Mouse (Mus musculus) heart, adult 8-10 months (tissue): ENCODE results near the gene Bloc1s4. TPM values are rescaled to one million over a fixed set of nuclear protein-coding genes. Genes with fewer than 3 reads are reported as not detected.
A peak's percentile ranks its signal among the peaks of the same experiment; 100 is the strongest.

ENCODE experiments used
- DNase-seq: peaks from one replicate; pipeline ENCODE4 v3.0.0; 2022; ENCODE audit warnings: low spot score
- total RNA-seq, 4 experiments: library from RNA; stranded (reverse); gene quantifications; 2 replicates each; pipeline ENCODE4 v1.2.4; 2022

The Bloc1s4 gene
- total RNA-seq, 4 experiments from 2014 or later, result 10.6 to 11.4 (median 11.3) TPM

DNA sequence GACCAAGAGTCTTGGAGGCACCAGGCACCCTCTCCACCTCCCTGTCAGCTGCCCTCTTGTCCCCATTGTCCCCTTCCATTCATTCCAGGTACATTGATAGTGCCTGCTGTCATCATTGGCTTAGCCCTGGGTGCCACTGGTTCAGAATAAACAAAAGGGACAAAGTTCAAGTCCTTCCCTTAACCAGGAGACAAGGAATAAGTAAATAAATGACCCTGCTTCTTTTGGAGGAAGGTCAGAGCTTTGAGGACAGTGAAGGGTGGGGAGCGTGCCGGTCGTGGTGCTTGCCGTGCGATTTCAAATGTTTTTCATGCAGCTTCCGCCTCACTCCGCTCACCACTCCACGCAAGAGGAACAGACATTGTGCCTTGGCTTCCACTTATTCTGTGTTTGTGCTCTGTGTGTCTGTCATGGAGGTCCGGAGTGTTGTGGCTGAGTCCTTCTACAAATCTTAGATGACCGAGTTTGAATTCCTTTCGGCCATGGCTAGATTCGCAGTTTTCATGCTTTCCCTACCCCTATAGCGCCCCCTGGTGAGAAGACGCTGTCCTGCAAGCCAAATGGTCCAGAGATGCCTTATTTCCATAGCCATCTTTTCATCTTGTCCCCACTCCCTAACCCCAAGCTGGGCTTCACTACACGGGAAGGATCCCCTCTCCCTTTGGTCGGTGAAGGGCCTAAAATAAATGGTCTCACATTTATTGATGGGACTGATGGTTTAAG, 6.2 kb downstream of the Bloc1s4 start:
- peak; percentile 87 for DNase-seq

DNA sequence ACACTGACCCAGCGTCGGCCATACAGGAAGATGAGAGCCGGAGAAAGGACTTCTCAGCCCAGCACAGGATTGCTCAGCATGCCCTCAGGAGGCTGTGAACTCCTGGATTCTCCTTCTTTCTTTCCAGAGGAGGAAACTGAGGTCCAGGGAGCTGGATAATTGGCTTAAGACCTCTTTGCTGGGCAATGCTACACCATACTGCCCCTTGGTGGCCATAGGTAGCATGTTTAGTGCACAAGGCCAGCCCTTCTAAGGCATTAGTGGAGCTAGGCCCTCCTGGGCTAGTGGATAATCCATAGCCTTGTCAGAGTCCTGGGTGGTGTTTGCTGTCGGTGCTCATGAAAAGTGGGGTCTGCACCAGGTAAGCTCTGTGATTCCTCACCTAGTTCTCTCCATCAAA, 8.6 kb downstream of the Bloc1s4 start:
- no peak for DNase-seq

DNA sequence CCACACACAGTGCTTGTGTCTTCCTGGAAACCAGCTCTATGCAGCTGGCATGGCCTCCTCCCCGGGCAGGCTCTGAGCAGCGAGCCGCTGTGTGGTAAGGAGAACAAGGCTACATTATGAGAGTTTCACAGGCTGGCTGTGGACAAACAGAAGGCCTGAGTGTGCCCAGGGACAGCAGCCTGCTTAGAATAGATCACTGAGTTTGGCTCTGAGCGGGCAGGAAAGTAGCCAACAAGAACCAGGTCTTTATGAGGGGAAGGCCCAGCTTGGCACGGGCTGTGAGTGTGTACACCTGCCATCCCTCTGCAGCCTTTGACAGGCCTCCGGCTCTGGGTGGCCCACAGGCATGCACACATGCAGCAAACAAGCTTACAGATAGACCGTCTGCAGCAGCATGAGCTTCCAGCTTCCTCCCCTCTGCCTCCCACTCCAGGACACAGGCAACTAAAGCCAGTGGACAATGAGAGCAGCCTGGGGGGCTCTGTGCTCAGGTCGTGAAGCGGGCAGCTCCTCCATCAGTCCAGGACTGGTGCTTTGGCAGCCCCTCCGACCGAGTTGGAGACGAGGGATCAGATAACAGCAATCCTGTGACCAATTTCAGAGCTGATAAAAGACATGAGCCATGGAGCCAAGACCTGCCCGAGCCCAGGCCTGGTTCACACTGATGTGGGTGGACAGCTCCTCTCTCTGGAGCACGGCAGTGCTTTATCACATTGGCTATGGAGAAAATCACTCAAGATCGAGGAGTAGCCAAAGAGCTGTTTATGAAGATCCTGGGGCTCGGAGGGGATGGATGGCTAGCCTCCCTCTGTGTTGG, 9.4 kb downstream of the Bloc1s4 start:
- DNase-seq, result peak; percentile 46

DNA sequence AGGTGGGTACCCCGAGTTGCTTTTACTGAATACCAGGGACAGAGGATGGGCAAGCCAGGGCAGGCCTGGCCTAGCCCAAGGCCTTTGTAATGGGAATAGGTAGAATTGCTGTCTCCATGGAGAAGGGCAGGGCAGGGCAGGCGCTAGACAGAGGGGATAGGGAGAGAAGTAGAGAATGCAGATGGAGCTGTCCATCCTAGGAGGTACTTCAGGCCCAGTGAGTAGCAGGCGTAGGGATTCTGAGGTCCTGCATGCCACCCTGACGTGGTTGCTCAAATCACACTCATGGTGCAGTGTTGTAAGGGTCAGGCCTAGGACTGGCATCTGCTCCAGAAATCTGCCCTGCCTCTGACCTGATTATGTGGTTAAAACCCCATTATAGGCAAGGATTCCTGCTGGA, 10.7 kb downstream of the Bloc1s4 start:
- no peak for DNase-seq

DNA sequence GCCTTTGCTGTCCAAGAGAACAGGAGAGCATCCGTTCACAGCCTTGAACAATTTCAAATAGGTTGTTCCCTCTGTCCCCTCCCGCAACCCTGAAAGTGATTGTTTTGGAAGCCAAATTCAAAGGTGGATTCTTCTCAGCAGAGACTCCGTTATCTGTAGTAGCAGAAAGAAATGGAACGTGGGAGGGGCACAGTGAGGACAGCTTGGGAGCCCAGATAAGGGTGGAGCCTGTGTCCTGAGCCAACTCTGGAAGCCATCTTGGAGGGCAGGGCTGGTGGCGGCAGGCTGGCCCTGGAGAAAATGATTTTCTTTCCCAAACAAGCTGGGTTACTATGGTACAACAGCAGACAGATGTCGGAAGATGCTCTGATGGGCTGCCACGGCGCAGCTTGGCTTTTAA, 12.4 kb downstream of the Bloc1s4 start:
- no peak for DNase-seq

DNA sequence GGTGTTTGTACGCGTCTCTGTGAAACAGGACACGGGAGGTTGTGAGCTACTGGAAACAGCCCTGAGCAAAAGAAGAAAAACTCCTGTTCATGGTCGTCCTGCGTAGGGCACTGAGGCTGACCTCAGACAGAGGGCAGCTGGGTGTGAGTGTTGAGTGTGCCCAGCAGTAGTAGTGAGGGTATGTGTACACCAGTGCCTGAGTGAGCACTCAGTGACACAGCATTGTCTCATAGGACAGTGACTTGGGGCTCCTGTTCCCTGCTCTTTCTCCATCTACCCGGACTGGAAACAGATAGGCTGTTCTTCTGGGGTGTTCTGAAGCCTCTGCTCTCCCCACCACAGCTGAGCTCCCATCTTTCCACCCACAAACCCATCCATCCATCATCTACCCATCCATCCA, 13.3 kb downstream of the Bloc1s4 start:
- no peak for DNase-seq

DNA sequence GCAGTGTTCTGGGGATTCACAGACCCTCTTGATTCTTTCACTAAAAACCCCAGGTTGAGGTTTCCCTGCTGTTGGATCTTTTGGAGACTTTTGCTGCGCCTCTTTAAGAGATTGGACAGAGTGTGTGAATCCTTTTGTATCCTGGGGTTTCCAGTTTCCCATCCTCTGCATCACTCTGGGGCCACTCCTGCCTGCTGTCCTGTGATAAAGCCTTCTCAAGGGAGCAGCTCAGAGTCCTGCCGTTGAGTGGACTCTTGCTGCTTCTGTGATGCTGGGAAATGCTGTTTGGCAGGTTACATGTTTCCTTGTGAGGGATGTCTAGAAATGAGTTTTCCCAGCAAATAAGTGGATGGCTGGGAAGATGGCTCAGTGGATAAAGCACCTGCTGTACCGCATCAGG, 15.0 kb downstream of the Bloc1s4 start:
- DNase-seq, result no peak

DNA sequence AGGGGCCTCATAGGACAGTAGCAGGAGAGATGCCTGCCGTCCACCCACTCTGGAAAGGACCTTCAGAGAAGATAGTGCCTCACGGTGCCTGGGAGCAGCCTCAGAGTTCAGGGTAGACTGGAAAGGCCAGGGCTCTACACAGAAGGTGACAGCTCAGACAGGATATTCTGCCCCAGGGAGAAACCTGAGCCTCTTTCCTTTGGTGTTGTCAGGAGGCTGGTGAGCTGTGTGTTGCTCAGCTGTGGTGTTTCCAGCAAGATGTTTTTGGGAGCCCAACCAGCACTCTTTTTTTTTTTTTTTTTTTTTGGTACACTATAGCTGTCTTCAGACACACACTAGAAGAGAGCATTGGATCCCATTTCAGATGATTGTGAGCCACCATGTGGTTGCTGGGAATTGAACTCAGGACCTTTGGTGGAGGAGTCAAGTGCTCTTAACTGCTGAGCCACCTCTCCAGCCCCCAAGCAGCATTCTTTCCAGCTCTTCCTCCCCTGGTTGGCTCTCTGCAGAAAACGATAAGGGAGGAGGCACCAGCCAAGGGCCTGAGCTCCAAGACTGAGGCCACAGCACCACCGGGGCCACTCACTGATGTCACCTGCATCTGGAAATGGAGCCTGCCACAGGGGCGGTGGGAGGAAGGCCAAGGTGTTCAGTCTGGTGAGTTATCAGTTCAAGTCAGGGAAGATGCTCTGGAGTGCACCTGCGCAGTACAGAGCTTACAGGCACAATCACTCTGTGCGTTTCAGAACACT, 16.4 kb downstream of the Bloc1s4 start:
- DNase-seq, result no peak

DNA sequence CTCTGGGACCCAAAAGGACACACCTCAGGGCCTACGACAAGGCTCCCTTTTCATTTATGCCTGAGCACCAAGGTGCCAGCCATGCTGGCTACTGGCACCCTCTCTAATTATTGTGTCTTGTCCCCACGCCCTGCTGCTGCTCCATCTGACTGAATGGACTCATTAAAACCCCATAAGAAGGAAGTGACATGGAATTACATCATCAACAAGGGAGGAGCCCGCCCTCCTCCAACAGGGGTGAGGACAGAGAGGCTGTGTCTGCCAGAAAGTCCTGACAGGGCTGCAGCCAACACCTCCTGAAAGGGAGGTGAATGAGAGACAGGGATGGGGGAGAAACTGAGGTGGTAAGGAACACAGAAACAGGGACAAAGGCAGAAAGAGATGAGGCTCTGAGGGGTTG, 17.8 kb downstream of the Bloc1s4 start:
- no peak for DNase-seq

DNA sequence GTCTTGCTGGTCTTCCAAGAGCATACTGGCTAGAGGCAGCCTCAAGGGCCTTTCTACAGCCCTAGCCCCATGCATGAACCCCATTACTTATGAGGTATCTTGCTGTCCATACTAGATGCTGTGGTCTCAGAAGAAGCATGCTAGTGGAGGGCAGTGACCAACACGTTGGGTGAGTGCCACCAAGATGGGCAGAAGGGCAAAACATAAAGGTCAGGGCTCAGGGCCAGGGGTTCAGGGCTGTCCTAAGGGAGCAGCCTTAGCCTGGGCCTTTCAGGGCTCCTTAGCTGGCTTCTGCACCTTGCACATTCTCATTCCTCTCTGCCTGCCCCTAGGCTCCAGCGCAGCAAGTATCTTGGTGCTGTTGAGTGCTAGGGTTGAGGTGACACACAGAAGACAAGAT, 18.5 kb downstream of the Bloc1s4 start:
- no peak for DNase-seq

DNA sequence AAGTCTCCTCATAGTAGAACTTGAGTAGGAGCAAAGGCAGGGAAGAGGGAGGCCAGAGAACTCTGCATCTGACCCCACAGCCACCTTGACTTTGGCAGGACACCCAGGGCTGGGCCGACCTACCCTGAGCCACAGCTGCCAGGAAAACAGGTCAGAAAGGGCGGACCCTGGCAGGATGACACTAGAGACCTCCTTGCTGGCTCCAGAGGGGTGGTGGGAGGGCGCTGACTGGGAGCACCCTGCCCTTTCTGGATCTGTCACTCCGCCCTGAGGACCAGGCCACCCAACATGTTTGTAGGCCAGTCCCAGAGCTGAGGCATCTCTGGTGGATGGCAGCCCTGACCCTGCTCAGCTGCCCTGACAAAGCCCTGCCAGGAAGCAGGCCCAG, 19.4 kb downstream of the Bloc1s4 start:
- no peak for DNase-seq

DNA sequence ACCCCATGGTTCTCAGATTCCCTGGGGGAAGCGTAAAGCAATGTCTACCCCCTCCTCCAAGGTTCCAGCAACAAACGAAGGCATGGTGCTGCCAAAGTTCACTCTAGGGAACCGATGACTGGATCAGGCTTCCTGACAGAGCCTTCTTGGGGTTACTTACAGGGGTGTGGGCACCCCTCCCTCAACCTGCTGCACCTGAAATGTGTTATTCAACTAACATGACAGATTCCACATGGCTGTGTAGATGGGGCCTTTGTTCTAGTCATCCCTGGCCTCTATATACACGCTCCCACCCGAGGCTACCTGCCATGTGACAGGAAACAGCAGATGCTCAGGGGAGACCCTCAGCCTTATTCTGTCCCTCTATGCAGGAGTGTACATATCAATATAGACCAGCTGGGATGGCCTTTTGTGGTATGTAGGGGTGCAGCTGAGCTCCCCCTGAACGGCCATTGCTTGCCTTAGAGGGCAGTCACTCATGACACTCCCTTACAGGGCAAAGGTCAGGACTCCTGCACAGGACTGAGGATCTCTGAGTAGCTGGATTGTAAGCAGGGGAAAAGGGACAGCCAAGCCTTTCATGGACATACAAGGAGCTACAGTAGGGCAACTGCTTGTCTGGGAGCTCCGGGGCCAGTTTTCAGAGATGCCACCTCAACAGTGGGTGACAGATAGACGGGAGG, 19.9 kb downstream of the Bloc1s4 start:
- no peak for DNase-seq

DNA sequence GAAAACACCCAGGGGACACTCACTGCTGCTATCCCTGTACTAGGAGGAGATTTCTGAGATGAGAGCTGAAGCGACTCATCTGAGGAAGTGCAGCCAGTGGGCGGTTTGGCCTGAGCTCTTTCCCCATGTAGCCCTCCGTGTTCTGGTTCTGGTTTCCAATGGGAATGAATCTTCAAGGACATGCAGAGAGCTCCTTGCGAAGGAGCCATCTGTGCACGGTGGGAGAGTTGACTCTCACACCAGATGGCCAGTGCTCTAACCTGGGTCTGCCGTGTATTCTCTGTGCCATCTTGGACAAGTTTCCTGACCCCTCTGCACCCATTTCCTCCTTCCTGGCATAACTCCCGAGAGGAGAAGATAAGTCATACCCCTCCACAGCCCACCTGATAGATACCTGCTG, 20.7 kb downstream of the Bloc1s4 start:
- no peak for DNase-seq

DNA sequence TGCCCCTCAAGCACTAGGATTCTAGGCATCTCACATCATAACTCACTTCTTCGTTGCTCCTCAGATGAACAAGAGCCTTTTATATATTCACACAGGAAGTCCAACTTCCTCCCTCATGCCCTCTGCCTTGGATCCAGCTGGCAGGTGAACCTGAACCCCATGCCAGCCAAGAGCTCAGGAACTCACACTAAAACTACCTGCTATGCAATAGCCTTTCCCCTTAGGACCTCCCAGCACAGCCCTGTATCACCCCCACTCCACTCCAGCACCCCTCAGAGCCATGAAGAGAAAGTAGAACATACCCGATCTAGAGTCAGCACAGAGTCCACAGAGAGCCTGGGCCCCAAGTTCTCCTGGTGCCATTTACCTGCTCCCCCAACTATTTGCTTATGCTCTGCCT, 21.3 kb downstream of the Bloc1s4 start:
- DNase-seq, result no peak

DNA sequence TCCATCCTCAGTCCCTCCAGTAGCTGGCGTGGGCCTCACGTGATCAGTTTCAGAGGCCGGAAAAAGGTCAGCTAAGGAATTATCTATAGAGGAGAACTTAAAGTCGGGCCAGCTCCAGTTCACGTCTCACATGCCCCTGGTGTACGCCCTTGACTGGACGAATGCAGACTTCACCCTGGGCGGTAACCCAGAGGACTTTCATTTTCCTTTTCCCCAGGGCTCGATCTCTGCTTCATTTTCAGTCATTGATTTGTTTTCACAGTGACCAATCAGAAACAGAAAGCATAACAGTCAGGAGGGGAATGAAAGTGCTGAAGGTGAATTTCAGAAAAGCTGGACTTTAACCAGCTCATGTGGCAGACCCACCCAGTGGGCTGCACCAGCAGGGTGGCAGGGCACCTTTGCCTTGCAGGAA, 22.1 kb downstream of the Bloc1s4 start:
- DNase-seq, result peak; percentile 56

DNA sequence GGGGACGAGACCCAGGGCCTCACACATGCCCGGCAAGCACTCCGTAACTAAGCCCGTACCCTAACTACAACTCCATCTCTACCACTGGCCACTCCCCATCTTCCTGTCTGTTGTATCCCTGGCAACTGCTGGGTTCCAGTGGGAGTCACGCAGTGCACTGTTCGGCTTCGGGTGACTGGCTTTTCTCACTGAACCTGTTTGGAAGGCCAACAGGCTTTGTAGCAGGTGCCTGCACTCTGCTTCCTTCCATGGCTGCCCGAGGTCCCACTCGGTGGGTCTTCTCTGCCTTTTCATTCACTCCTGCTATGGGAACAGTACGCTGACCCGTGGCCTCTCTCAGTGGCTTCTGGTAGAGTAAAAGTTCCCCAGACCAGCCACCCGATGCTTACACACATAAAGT, 22.6 kb downstream of the Bloc1s4 start:
- no peak for DNase-seq

DNA sequence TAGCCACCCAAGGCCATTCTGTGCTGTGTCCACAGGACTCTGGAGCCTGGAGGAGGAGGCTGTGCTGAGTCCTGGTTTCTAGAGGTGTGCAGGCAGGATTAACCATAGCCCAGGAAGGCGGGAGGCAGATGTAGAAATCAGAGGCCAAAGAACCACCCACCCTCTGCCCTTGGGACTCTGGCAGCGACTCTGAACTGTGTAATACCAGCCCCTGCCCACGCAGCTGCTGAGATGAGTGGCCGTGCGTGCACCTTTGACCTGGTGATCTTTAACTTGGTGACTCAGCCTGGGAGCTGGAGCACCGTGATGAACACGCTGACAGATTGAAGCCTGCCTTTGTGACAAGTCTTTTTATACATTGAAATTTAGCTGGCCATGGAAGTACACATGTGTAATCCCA, 24.2 kb downstream of the Bloc1s4 start:
- DNase-seq, result no peak

DNA sequence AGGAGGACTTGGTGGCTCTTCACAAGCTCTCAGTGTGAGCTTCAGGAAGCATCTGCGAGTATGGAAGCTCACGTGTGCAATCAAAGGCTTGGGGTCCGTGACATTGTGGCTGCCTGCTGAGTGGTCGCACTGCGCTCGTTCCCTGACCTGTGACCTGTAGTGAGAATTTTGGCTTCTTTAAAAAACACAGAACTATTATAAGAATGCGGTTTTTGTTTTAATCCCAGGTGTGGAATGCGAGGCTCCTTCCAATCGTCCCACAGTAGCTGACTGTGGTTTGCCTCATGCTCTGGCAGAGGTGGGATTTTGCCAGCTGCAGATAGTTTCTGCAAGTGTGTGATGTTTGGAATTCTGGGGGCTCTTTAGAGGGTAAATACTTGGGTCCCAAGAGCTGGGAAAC, 25.1 kb downstream of the Bloc1s4 start:
- no peak for DNase-seq

DNA sequence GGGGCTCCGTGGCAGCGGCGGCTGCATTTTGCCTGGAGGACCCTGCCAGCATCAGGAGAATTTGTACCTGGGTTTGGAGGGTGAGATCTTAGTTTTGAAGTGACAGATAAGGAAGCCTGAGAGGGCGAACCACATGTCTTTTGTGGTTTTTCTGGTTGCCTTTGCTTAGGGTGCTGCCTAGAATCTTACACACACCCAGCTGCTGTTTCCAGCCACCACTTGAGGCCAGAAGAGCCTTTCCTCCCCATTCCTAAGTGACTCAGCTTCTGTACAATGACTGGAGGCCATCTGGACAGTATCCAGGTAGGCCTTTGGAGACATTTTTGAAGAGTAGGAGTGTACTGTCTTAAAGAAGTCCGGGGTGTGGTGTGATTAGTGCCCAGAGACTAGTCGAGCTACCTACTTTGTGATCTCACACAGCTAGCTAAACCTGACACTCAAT, 26.0 kb downstream of the Bloc1s4 start:
- DNase-seq, result no peak

DNA sequence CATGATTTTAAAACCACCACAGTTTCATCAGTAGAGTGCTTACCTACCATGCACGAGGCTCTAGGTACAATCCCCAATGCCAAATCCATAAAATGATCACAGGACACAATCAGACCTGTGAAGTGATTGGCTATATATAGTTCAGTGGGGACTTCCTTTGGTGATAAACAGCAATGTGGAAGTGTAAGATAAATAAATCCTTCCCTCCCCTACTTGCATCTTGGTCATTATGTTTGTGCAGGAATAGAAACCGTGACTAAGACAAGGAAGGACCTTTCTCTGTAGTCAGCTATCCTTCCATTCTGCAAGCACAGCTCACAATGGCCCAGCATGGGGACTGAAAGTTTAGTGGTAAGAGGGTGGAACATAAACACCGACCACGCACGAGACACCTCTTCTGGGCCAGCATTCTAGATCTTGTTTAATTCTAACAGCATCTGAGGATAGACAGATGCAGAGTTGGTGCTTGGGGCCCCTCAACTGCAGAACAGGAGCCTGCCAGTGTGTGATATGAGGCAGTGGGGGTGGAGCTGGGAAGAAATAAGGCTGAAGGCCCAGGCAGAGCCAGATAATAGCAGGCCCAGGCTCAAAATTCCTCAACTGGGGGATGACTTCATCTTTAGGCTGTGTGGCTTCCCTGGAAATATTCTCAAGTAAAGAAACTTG, 27.6 kb downstream of the Bloc1s4 start:
- no peak for DNase-seq

DNA sequence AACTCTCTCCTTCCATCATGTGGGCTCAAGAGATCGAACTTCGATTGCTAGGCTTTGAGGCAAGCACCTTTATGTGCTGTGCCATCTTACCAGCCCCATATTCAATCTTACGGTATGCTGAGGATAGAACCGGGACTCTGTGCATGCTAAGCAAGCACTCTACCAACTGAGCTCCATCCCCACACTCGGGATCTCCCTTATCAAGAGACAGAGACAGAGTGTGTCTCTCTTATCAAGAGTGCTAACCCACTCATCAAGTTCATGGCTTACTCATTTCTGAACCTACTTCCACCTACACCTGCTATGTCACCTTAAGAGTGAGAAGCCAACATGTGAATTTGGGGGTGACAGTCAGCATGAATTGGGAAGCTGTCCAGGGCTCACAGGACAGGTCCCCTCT, 28.2 kb downstream of the Bloc1s4 start:
- DNase-seq, result no peak
